Mouse (Mus musculus): ENCODE data around the gene Dvl1.

- TF ChIP-seq POLR2A (IDR thresholded peaks at IDR 0.05; ENCODE audit: low read depth, low read length) (no peak), CTCF (conservative IDR thresholded peaks at IDR 0.05; ENCODE audit: insufficient read depth, insufficient read length, low read depth, low read length) (no peak)
Observed at GRCm38 (mm10) chr4:155898318-155898717, 51.1 kb downstream of the Dvl1 start.

All from kidney, adult 2 months (tissue).